Mouse (Mus musculus): ENCODE results near the gene Tmem114. TPM values are rescaled to one million over a fixed set of nuclear protein-coding genes. Genes with fewer than 3 reads are reported as not detected.

Tmem114 gene
- under 1 TPM in 1 of 2 experiments, not detected in 1; 0.23 TPM for total RNA-seq (2021)
- long read RNA-seq, experiment 1, partial matches to known transcripts, result 0 of 1 reads
- long read RNA-seq, experiment 1, other reads (novel, unspliced or antisense), result 0 of 1 reads
- long read RNA-seq, experiment 2, result 0 reads

DNA sequence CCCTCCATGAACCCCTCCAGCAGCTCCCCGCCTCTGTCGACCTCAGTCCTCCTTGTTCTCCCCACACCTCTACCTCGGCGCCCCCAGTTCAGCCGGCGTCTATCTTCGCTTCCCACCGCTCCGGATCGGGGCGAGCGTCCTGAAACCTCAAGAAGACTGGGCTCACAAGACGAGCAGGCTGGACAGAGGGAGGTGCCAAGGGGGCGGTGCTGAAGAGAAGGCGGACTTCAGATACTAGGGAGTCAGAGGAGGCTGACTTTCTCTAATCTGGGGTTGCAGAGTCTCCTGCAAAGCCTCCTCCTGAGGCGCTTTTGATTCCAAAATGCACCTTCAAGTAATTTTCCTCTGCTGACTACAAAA lies at the start of gene Tmem114:
Tmem114 (minus strand) TSS at position 166 of the 360 bp plus-strand sequence.
- DNase-seq (ENCODE audit: low spot score in 2 of 2), result no peak

DNA sequence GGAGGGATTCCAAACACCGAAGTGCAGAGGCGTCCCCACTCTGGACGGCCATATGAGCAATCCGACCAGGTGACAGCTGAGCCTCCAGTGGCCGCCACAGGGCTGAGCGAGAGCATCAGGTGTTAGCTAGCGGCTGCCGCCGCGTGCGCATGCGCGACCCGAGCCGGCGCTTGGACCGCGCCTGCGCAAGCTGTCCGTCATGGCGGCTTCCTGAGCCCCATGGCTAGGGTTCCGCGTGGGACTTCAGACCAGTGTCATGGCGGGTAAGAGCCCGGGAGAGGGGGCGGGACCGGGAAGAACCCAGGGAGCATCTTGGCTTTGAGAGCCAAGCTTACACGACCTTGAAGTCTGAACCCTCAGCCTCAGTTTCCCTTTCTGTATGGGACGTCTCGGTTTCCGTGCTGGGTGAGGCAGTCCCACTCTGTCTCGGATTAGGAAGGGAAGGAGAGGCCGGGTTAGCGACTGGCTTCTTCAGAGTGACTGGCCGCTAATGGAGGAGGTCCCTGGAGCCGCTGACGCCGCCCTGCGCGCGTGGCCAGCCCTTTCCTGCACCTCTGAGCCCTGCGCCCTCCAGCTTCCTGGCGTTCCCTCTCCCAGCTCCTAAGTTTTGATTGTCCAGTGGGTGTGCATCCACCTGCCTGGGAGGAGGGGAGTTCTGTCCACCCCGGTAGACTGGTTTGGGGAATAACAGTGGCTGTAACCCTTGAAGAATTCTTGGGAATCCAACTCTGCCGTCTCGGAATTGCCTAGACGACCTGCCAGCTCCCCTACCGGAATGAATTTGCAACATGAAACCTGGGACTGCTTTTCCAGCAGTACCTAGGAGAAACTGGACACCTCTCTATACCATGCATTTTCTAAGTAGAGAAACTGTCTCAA lies 45.9 kb upstream of the Tmem114 start, which contains the start of gene Mettl22:
Mettl22 (plus strand) TSS at position 186 of the 879 bp plus-strand sequence.
- peak; percentile 73 to 82 for DNase-seq (ENCODE audit: low spot score in 2 of 2)

DNA sequence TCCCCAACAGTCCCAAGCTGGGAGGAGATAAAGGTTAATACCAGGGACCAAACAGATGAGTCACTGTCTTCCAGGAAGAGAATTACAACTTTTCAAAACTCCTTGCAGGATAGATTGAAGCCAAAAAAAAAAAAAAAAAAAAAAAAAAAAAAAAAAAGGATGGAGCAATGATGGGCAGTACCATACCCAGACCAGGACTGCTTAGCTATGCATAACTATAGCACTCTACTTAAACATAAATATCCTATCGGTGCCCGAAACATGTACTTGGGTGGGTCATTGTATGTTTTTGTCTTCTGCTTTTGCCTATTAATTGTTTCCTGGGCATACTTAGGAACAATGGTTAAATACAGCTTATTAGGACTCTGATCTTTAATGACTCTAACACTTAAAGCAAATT lies 45.2 kb upstream of the Tmem114 start:
- no peak for DNase-seq (ENCODE audit: low spot score in 2 of 2)

DNA sequence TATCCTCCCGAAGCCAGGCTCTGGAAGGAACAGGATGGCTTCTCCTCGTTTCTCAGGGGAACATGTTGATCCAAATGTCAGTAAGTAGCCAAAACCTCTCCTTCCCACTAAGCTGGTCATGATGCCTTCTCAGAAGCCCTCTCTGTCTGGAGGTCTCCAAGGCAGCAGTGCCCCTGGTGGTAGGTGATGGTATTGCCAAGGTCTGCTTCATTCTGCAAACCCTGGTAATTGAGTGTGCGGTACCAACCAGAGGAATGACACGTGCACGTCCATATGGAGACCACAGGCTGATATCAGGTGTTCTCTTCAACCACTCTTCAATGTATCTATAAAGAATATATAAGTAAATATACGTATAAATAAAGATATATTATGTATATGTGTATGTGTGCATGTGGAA lies 34.2 kb upstream of the Tmem114 start:
- DNase-seq (ENCODE audit: low spot score in 2 of 2), result no peak

DNA sequence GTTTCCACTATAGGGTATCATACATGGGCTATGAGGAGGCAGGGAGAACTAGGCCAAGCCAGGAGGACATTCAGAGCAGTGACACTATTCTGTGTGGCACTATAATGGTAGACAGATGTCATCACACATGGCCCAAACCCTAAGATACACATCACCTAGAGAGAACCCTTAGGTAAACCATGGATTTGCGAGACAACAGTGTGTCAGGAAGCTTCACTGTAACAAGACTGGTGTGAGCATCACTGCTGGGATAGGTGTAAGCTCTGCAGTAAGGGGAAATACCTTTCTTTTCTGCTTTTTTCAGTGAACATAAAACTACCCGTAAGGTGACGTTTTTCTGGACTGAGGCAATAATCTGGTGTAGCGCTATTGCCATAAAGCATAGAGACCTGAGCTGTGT lies 33.5 kb upstream of the Tmem114 start:
- DNase-seq (ENCODE audit: low spot score in 2 of 2), result no peak

DNA sequence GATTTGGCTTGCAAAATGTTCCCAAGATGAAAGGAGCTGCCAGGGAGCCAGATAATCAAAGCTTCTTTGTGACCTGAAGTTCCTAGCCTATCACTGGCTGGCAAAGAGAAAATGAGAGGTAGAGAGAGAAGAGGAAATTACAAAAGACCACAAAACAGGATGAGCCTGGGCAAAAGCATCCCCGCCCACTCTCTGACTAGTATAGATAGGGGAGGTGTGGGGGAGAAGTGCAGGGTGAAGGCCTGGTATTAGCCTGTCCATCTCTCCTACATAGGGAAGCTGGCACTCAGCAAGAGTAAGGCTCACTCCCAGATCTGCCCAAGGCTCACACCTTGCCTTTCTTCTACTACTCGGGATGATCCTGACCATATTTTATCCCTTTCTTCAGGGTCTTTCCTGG lies 30.3 kb upstream of the Tmem114 start:
- no peak for DNase-seq (ENCODE audit: low spot score in 2 of 2)

DNA sequence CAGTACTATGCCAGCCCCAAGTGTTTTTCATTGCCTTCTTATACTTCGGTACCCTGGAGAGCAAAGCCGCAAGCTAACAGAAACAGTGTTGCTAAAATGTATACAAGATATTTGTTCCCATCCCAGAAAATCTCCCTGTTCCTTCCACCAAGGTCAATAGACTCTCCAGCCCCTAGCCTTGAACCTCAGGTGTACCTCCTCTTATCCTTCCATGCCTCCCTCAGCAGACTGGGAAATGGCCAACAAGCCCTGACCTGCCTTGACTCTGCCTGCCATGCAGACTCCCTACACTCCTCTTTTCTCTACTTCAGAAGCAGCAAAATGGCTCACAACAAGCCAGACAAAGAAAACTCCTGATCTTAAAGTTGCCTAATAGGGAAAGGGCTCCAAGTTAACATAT lies 28.4 kb upstream of the Tmem114 start:
- DNase-seq (ENCODE audit: low spot score in 2 of 2), result no peak

DNA sequence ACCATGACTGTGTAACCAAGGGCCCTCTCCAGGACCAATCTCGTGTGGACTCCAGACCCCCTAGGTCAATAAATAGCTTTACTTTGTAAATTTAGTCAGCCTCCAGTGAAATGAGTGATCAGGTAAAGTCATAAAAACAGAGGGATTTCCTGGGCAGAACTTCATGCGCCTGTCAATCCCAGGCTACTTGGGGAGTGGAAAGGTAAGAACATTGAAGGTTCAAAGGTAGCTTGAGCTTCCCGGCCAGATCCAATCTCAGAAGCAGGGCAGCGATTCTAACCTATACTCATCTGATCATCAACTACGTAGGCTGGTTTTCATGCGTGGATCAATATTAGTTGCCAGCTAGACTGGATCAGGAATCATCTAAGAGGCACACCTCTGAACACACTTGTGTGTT lies 21.3 kb upstream of the Tmem114 start:
- DNase-seq (ENCODE audit: low spot score in 2 of 2), result no peak

DNA sequence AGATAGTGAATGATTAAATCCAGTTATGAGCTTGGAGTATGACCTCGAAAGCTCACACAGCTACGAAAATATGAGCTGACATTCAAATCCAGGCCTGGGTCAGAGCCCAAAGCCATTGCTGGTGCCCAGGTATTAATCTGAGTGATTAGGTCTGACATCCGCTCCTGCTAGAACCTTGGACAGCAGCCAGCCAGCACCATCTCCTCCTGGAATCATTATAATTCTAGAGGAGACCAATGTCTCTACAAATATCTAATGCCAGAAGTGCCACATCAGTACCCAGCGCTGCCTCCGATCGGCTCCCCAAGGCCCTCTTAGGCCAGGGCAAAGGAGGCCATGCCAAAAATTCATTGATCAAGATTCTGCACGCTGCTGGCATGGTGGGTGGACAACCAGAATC lies 20.0 kb upstream of the Tmem114 start:
- DNase-seq (ENCODE audit: low spot score in 2 of 2), result no peak

DNA sequence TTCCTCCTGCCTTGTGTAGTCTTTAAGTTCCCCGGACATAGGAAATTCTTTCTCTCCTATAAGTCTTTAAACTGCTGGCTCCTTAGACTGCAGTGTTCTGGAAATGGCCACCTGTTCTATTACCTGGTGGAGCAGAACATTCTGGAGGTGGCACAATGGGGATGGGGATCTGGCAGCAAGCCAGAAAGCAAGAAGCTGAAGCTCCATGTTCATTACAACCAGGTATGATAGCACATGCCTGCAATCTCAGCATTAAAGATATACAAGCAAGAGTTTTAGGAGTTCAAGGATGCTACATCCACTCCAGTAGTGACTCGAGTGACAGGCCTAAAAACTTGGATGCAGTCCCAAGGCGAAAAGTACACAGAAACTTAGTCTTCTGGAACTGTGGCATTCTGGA lies 7.7 kb upstream of the Tmem114 start:
- DNase-seq (ENCODE audit: low spot score in 2 of 2), result no peak

DNA sequence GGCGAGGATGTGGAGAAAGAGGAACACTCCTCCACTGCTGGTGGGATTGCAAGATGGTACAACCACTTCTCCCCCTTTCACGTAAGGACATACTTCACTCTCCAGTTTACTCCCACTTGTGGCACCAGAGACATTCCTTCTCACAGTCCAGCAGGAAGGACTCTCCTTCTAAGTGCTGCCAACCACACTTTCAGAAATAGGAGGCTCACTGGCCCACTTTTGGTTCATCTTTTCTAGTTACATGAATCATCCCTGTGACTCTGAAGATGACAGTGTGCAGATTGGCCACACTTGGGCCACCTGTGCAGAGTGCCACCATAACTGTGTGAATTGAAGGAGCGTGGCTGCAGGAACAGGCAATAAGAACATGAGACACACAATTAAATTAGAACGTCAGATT lies 4.6 kb upstream of the Tmem114 start:
- DNase-seq (ENCODE audit: low spot score in 2 of 2), result no peak

DNA sequence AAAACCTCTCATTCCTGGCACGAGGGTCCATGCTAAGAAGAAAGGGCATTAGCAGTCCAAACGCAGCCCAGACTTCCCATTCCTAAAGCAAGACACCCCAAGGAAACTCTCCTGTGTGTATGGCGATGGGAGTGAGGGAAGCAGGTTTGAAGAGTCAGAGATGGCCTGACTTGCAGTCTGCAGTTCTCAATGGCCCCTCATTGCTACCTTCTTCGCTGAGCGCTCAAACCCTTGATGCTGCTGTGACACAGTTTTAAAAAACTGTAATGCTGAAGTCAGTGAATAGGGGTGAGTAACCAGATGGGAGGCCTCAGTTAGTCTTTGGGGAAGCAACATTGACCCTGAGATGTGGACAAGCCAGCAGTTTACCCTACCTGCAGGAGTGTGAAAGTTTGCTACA lies 800 bp upstream of the Tmem114 start:
- DNase-seq (ENCODE audit: low spot score in 2 of 2), result no peak

DNA sequence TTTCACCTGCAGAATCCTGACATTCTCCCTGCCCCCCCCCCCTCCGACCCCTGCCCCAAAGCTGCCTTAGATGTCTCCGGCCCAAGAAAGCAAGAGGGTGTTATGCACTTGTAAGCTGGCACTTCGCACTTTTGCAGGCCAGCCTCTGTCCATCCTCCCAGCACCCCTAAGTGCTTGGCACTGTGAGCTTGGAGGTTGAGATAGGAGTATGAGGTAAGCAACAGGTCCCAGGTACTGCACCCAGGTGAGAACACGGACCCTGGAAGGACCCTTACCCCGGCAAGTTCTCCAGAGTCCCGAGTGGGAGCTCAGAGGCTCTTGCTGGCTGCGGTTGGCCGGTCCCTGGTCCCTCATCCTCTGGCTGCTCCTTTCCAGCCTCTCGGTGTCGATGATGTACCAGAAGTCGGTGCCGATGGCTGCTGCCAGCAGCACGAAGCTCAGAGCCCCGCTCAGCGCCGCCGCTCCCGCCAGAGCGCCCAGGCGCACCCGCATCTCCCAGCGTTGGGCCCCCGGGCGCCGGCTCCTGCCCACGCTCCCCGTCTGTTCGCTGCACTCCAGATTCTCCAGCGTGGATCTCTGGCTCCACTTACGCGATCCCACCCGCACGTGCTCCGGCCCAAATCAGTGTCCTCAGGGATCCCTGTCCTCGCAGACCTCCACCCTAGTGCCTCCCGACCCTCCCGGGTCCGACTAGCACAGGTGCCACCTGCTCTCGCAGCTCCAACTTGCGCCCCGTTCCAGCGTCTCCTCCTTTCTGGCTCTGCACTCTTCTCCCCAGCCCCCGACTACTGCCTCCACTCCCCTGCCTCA lies 570 bp downstream of the Tmem114 start:
- DNase-seq (ENCODE audit: low spot score in 2 of 2), result no peak

DNA sequence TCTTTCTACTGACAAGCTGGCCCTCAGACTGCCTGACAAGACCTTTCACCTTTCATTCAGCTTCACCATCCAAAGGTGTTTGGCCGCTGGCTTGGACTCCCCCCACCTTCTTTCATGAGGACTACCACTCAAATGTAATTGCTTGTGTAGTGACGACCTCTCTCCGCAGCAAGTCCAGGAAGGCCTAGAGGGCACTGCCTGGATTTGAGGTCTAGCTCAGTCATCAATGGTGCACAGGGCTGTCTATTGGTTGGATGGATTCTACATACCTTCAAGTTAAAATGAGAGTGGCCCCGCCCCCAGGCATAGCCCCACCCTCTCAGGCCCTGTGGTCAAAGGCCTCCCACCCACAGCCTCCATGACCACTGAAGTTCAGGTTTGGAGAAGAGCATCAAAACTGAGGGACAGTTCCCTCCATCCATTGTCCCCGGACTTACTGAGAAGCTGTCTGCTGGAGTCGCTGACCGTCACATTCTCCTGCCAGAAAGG lies 1.3 kb downstream of the Tmem114 start:
- no peak for DNase-seq (ENCODE audit: low spot score in 2 of 2)

DNA sequence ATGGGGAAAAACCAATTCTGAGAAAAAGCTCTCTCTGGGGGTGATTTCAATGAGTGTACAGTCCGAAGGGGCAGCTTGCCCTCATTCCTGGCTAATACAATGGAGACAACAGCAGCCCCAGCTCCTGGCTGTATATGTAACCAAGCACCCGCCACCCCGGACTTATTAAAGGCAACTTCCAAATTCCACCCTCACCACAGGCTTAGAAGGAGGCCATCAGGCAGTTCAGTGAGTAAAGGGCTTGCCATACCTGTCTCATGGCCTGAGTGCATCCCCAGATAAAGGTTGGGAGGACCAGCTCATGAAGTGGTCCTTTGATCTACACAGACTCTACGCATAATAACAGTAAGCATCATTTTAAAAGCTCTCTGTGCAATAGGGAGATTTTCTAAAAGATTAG lies 4.1 kb downstream of the Tmem114 start:
- DNase-seq (ENCODE audit: low spot score in 2 of 2), result no peak

DNA sequence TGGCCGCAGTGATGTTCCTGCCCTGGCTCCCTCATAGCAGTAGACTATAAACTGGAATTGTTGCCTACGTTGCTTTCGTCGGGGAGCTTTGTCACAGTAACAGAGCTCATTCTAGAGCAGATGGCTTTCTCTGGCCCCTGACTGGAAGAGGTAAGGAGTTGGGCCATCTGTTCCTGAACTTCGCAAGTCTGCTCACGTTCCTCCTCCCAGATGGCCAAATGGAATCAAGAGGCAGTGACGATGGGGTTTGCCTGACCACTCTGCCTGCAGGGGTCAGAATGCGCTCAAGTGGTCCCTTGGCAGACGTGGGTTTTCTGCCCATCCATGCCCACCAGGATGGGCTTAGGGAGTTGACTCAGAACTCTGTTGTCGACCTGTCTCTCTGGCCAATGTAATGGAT lies 4.6 kb downstream of the Tmem114 start:
- DNase-seq (ENCODE audit: low spot score in 2 of 2), result no peak

DNA sequence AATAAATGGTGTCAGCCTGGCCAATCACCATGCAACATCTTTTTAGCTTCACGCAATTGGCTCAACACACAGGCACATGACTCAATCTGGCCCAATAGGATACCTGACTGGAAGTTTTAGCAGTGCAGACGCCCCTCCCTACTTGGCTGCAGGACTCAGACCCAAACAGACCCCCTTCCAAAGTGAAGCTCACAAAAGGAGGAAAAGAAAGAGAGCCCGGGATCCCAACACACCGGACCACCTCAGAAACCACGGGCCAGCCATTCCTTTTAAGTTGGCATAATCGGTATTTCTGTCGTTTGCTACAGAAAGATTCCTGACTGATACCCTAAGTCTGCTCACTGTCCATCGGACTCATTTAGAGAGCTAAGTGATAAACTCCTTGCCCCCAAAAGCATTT lies 5.3 kb downstream of the Tmem114 start:
- no peak for DNase-seq (ENCODE audit: low spot score in 2 of 2)

DNA sequence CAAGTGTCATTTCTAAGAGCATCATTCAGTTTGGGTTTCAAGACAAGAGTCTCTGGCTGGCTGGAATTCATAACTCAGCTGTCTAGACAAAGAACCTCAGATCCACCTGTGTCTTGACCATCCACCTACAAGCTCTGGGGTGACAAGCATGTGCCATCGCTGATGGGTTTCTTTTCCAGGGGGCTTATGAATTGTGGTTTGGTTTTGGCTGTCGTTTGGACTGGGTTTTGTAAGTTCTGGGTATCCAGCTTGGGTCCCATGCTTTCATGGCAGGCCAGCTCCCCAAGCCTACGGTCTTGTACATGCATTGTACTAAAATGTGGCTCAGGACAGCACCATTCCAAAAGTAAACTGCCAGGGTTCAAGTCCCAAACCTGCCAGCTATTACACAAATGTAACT lies 6.8 kb downstream of the Tmem114 start:
- DNase-seq (ENCODE audit: low spot score in 2 of 2), result no peak

DNA sequence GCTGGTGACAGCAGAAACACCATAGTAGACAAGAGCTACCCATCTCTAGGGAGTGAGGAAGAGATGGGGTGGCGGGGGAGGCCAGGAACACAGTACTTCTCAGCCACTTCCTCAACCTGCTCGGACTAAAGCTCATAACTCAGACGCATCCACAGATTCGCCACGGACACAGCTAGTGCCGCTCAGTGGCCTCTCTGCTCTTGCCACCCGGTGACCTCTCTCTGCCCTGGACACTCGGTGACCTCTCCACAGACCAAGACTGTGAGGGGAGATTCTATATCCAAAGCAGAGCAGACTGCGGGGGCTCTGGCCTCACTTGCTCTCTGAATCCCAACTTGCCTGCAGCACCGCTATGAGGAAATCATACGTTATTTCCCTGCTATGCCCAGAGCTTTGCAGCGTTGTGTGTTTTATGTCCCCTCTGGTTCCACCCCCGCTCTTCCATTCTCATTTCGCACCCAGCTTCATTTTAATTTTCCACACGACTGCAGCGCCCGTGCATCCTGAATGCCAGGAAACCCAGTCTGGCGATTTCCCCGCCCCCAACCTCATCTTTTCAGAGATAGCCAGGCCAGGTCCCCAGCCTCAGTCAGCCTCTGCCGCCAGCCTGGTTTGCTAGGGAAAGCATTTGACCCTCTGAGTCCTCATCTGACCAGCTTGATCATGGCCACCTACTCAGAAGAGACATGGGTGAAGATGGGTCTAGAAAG lies 7.8 kb downstream of the Tmem114 start:
- no peak for DNase-seq (ENCODE audit: low spot score in 2 of 2)

DNA sequence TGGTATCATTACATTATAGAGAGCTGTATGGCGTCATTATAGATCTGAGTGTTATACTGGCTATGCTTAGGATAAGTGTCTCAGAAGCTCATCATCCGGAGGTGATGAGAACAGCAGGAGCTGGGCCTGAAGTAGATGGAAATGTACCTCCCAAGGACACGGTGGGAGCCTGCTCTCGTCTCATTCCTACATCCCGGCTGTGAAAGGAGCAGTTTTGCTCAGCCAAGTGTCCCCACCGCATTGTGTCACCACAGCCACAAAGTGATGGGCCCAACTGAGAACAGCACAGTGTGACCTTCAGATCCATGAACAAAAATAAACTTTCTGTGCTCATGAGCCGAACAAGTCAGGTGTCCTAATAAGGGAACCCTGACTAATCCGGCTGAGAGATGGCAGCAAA lies 8.9 kb downstream of the Tmem114 start:
- DNase-seq (ENCODE audit: low spot score in 2 of 2), result no peak

DNA sequence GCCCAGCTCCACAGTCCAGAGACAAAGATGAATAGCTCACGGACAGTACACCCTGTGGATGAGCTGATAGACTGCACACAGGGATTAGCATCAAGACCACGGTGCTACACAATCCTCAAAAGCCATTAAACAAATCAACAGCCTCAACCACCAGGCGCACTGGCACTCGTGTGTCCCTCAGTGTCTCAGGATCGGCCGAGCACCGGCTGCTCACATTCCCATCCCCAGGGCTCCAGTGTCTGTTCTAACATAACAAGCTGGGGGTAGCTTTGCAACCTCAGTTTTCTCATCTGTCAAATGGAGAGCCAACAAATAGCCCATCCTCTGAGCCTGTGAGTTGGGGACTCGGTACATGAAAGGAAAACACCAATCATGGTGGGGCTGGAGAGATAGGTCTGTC lies 11.5 kb downstream of the Tmem114 start:
- DNase-seq (ENCODE audit: low spot score in 2 of 2), result no peak

Data from adrenal gland, postnatal 4 days (tissue).